Mouse (Mus musculus): ENCODE results near the gene Nudt16l1.

GRCm38 (mm10) chr16:4957446-4957845, 18.9 kb downstream of the Nudt16l1 start:
- TF ChIP-seq POLR2A (IDR thresholded peaks at IDR 0.05; ENCODE audit: insufficient read depth, low read length) = no peak
- no peak for TF ChIP-seq CTCF (IDR thresholded peaks at IDR 0.05; ENCODE audit: low read depth, low read length)
- no peak for TF ChIP-seq EP300 (IDR thresholded peaks at IDR 0.05; ENCODE audit: insufficient read depth, low read depth, low read length)

Measured in ES-Bruce4 (cell line).